Mouse (Mus musculus) limb, embryonic 11.5 days (tissue): ENCODE measurements around the gene Tbccd1. TPM values are rescaled to one million over a fixed set of nuclear protein-coding genes. Genes with fewer than 3 reads are reported as not detected.

ENCODE experiments used
- ATAC-seq: fragments of 200-750 bp; cut with Nextera tagmentation; 2 replicates; pipeline ENCODE4 v1.8.0; 2017; ENCODE audit warnings: low read depth; ENCODE audit not compliant: insufficient number of reproducible peaks, low FRiP score, low TSS enrichment
- DNase-seq: peaks from one replicate; pipeline ENCODE4 v3.0.0-alpha.2; 2015; ENCODE audit warnings: low spot score
- H3K27ac ChIP-seq: fragments of 300-500 bp; sonication (generic); replicated peaks from 2 replicates; pipeline ENCODE4 v1.5.1; 2014; ENCODE audit warnings: low read depth, mild to moderate bottlenecking, low read length
- H3K27me3 ChIP-seq: fragments of 300-500 bp; sonication (generic); 2 replicates; pipeline ENCODE4 v1.6.1; 2014; ENCODE audit warnings: mild to moderate bottlenecking, low read length, mixed read lengths; ENCODE audit not compliant: control insufficient read depth, insufficient read depth
- H3K36me3 ChIP-seq: fragments of 300-500 bp; sonication (generic); 2 replicates; pipeline ENCODE4 v1.6.1; 2014; ENCODE audit warnings: mild to moderate bottlenecking, low read length, moderate library complexity, mixed read lengths; ENCODE audit not compliant: control insufficient read depth, insufficient read depth
- H3K4me1 ChIP-seq: fragments of 300-500 bp; sonication (generic); 2 replicates; pipeline ENCODE4 v1.6.1; 2014; ENCODE audit warnings: low read length, mixed read lengths; ENCODE audit not compliant: control insufficient read depth, insufficient read depth
- H3K4me2 ChIP-seq: fragments of 300-500 bp; sonication (generic); 2 replicates; pipeline ENCODE4 v1.6.1; 2014; ENCODE audit warnings: low read depth, mild to moderate bottlenecking, moderate library complexity; ENCODE audit not compliant: severe bottlenecking
- H3K4me3 ChIP-seq: fragments of 300-500 bp; sonication (generic); 2 replicates; pipeline ENCODE4 v1.5.1; 2014; ENCODE audit warnings: low read depth, low read length
- H3K9ac ChIP-seq: fragments of 300-500 bp; sonication (generic); 2 replicates; pipeline ENCODE4 v1.6.1; 2014; ENCODE audit warnings: mild to moderate bottlenecking, low read length
- H3K9me3 ChIP-seq: fragments of 300-500 bp; sonication (generic); 2 replicates; pipeline ENCODE4 v1.6.1; 2016; ENCODE audit warnings: low read length; ENCODE audit not compliant: control insufficient read depth
- WGBS: fragments of 180-500 bp; shearing (Covaris S2); extraction: QIAGEN DNeasy Blood & Tissue Kit; methylation state at CpG from one replicate; pipeline ENCODE4 v1.1.7; 2014; 5-methylcytosine and 5-hydroxymethylcytosine counted together
- polyA plus RNA-seq: library from polyadenylated mRNA; unstranded; fragments of >200 nt; fragmentation: Nextera tagmentation; extraction: Ambion mirVana; gene quantifications from 2 replicates; pipeline ENCODE4 v1.2.1, GENCODE M21; 2014

Gene Tbccd1
- polyA plus RNA-seq, 1 experiment from 2014 or later: 39.9 TPM

- H3K27me3 ChIP-seq: no peaks in the 10 kb centered on the region
- no peak for DNase-seq
- WGBS: 95% methylated on average over 7 of the region's 7 CpGs
Measured at GRCm38 (mm10) chr16:22765531-22765930, 91.9 kb downstream of the Tbccd1 start.

More at GRCm38 (mm10) chr16:22765531-22765930, 91.9 kb downstream of the Tbccd1 start:
- Histone ChIP-seq H3K4me2 (no peak overlapping the region), H3K4me1 (no peaks in the 10 kb centered on the region), H3K4me3 (no peak overlapping the region), H3K9me3 (no peaks in the 10 kb centered on the region), H3K27ac (no peak overlapping the region), H3K9ac (no peak overlapping the region), H3K36me3 (no peaks in the 10 kb centered on the region)
- ATAC-seq: no peak

Other genes with a start within 250 kb of the Tbccd1 start
- 0.16 and 0.50 TPM in 2 replicates for gene Dgkg, start 200.4 kb downstream of the Tbccd1 start, polyA plus RNA-seq
- not detected in 2 replicates for gene Crygs, start 46.1 kb downstream of the Tbccd1 start, polyA plus RNA-seq
- gene Dnajb11, start 176 bp upstream of the Tbccd1 start, polyA plus RNA-seq: 106 and 112 TPM in 2 replicates
- not detected in 2 replicates for gene Ahsg, start 33.6 kb upstream of the Tbccd1 start, polyA plus RNA-seq
- gene Fetub, start 60.7 kb upstream of the Tbccd1 start, polyA plus RNA-seq: not detected in 2 replicates
- gene Hrg, start 93.4 kb upstream of the Tbccd1 start, polyA plus RNA-seq: not detected in 2 replicates
- not detected in 2 replicates for gene Kng2, start 171.8 kb upstream of the Tbccd1 start, polyA plus RNA-seq
- gene Kng1, start 200.2 kb upstream of the Tbccd1 start, polyA plus RNA-seq: 0.33 TPM in 1 of 2 replicates, not detected in the other
- 228 and 233 TPM in 2 replicates for gene Eif4a2, start 249.8 kb upstream of the Tbccd1 start, polyA plus RNA-seq